Mouse (Mus musculus) lung, postnatal 14 days (tissue): ENCODE data around the gene Dlat.

Source experiments
- DNase-seq: peaks from one replicate; pipeline ENCODE4 v3.0.0; 2021

The Dlat gene

DNA sequence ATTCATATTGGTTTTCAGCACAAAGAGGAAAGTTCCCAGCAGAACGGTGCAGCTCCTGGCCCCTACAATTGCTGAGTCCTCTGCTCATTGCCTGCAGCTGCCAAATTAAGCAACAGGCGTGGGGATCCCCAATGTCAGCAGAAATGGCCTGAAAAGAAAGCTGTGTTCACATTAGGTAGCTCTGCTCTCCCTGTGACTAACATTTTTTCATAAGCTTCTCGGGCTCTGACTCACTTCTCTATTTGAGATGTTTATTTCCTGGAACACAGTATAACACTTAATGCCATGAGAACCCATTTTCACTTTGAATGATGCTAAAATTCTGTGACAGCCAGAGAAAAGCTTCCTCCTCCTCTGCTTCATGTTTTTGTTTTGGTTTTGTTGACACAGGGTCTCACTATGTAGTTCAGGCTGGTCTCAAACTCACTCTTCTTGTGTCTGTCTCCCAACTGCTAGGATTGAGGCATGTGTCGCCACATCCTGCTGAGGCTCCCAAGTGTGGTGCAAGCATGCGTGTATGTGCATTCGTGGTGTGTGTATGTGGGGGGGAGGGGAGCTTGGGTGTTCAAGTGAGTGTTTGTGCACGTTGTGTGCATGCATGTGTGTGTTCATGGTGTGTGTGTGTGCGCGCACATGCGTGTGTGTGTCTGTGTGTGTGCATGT lies 68.6 kb downstream of the Dlat start:
- DNase-seq: no peak

- DNase-seq: no peak
Observed at GRCm38 (mm10) chr9:50586955-50587354, 72.6 kb downstream of the Dlat start.

DNA sequence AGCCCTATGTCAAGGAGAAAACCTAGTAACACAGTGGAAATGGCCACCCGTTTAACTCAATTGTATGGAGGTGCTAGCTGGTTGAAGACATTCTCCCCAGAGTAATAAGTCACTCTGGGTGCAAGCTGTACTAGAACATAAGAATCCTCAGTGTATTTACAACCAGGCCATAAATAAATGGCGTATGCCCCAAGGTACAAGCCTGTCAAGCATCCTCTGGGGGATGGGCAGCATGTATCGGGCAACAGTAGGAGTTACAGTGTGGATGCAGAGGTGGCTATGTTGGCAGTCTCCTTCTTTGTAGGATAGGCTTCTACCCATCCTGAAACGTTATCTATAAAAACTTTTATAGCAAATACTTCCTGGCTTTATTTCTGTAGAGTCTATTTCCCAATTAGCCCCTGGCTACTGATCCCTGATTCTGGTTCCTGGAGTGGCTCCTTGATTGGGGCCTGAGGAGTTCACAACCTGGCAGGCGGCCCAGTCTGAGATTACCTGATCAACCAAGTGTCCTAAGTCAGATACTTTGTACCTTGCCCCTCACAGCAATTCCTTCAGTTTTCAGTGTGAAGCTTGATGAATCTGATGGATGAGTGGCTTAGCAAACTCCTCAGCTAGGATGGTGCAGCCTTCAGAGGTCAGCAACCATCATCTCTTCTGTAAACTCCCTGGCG lies 74.3 kb downstream of the Dlat start:
- no peak for DNase-seq
